Mouse (Mus musculus) monocyte, adult 5-6 weeks (primary cell): ENCODE data around the gene Proser3. TPM values are rescaled to one million over a fixed set of nuclear protein-coding genes. Genes with fewer than 3 reads are reported as not detected.
A peak's percentile ranks its signal among the peaks of the same experiment; 100 is the strongest.
"Not testable (repeated sequence)": the region's sequence is repeated elsewhere in the genome, so short reads cannot be mapped to it uniquely, and the experiment has no call there.

Experiments
- ATAC-seq: fragments of 153-309, 156-312 bp; replicated peaks from 2 replicates; pipeline ENCODE4 v1.8.0; 2017; ENCODE audit warnings: mild to moderate bottlenecking; ENCODE audit not compliant: low TSS enrichment, insufficient number of reproducible peaks, severe bottlenecking, poor library complexity, low FRiP score
- total RNA-seq: library from RNA; stranded (forward); fragments of 200-1000, 200-491, 200-594 nt; gene quantifications from 3 replicates; pipeline ENCODE4 v1.2.3, GENCODE M21; 2017

Gene Proser3
- total RNA-seq, 1 experiment from 2014 or later: 1.7 TPM

GRCm38 (mm10) chr7:30518325-30518724 lies 33.8 kb downstream of the Proser3 start:
- no peak for ATAC-seq

- ATAC-seq: no peak
Measured at GRCm38 (mm10) chr7:30515003-30515760, 36.9 kb downstream of the Proser3 start.

- ATAC-seq: no peak
Measured at GRCm38 (mm10) chr7:30508061-30508460, 44.0 kb downstream of the Proser3 start.

GRCm38 (mm10) chr7:30501159-30501558 lies 50.9 kb downstream of the Proser3 start:
- ATAC-seq: not testable (repeated sequence)

GRCm38 (mm10) chr7:30495506-30496042 lies 56.5 kb downstream of the Proser3 start:
- not testable (repeated sequence) for ATAC-seq

- no peak for ATAC-seq
Measured at GRCm38 (mm10) chr7:30493401-30493931, 58.6 kb downstream of the Proser3 start, which contains the start of gene Prodh2. Gene Prodh2 (plus strand): TSS chr7:30493622.

GRCm38 (mm10) chr7:30492765-30493164 lies 59.3 kb downstream of the Proser3 start:
- ATAC-seq: peak; percentile 52; the same call in 1 of the 2 replicates

- ATAC-seq: no peak
Measured at GRCm38 (mm10) chr7:30490957-30491307, 61.2 kb downstream of the Proser3 start.

- ATAC-seq: no peak
Measured at GRCm38 (mm10) chr7:30490251-30490956, 61.7 kb downstream of the Proser3 start.

Other genes with a start within 250 kb of the Proser3 start
- gene Alkbh6, start 243.6 kb downstream of the Proser3 start, total RNA-seq: 27.8 to 47.4 TPM (median 35.8 TPM) in 3 replicates
- gene Syne4, start 237.5 kb downstream of the Proser3 start, total RNA-seq: 3.0 TPM in 1 of 3 replicates, not detected in the others
- gene E130208F15Rik, start 230.6 kb downstream of the Proser3 start, total RNA-seq: 2.2 to 10.7 TPM (median 8.0 TPM) in 3 replicates
- 11.3 to 13.7 TPM (median 11.5 TPM) in 3 replicates for gene Sdhaf1, start 228.4 kb downstream of the Proser3 start, total RNA-seq
- not detected in 3 replicates for gene Lrfn3, start 189.5 kb downstream of the Proser3 start, total RNA-seq
- 1,651 to 1,754 TPM (median 1,724 TPM) in 3 replicates for gene Tyrobp, start 138.5 kb downstream of the Proser3 start, total RNA-seq
- gene Hcst, start 132.4 kb downstream of the Proser3 start, total RNA-seq: 44.2 to 97.2 TPM (median 67.5 TPM) in 3 replicates
- gene Nfkbid, start 130.6 kb downstream of the Proser3 start, total RNA-seq: 25.9 to 48.3 TPM (median 34.1 TPM) in 3 replicates
- gene Aplp1, start 106.8 kb downstream of the Proser3 start, total RNA-seq: 0.68 TPM in 1 of 3 replicates, not detected in the others
- not detected in 3 replicates for gene Kirrel2, start 94.6 kb downstream of the Proser3 start, total RNA-seq
- gene Nphs1, start 94.0 kb downstream of the Proser3 start, total RNA-seq: not detected in 3 replicates
- gene Prodh2, start 58.7 kb downstream of the Proser3 start, total RNA-seq: not detected in 3 replicates
- 0.97 to 1.5 TPM in 2 of 3 replicates, not detected in the other for gene Arhgap33, start 17.2 kb downstream of the Proser3 start, total RNA-seq
- 0.19 to 2.7 TPM (median 1.5 TPM) in 3 replicates for gene Hspb6, start 121 bp downstream of the Proser3 start, total RNA-seq
- gene Lin37, start 7.5 kb upstream of the Proser3 start, total RNA-seq: 8.1 to 26.1 TPM (median 10.0 TPM) in 3 replicates
- 66.7 to 101 TPM (median 99.2 TPM) in 3 replicates for gene U2af1l4, start 11.0 kb upstream of the Proser3 start, total RNA-seq
- gene Gm49396, start 11.0 kb upstream of the Proser3 start, total RNA-seq: 3.5 to 14.5 TPM (median 11.1 TPM) in 3 replicates
- gene Psenen, start 11.3 kb upstream of the Proser3 start, total RNA-seq: 76.7 to 145 TPM (median 135 TPM) in 3 replicates
- gene Igflr1, start 13.1 kb upstream of the Proser3 start, total RNA-seq: 0.43 TPM in 1 of 3 replicates, not detected in the others
- 15.4 to 44.0 TPM (median 23.8 TPM) in 3 replicates for gene Kmt2b, start 36.4 kb upstream of the Proser3 start, total RNA-seq
- gene Zbtb32, start 46.6 kb upstream of the Proser3 start, total RNA-seq: 8.4 to 30.5 TPM (median 20.6 TPM) in 3 replicates
- gene Upk1a, start 60.5 kb upstream of the Proser3 start, total RNA-seq: 1.1 TPM in 1 of 3 replicates, not detected in the others
- 424 to 540 TPM (median 506 TPM) in 3 replicates for gene Cox6b1, start 73.9 kb upstream of the Proser3 start, total RNA-seq
- gene Etv2, start 83.6 kb upstream of the Proser3 start, total RNA-seq: not detected in 3 replicates
- 63.9 to 74.7 TPM (median 64.6 TPM) in 3 replicates for gene Rbm42, start 98.0 kb upstream of the Proser3 start, total RNA-seq
- 5.6 to 20.3 TPM (median 11.0 TPM) in 3 replicates for gene Haus5, start 112.7 kb upstream of the Proser3 start, total RNA-seq
- gene Pmis2, start 119.3 kb upstream of the Proser3 start, total RNA-seq: not detected in 3 replicates
- not detected in 3 replicates for gene 2200002J24Rik, start 146.6 kb upstream of the Proser3 start, total RNA-seq
- 0.75 TPM in 1 of 3 replicates, not detected in the others for gene Atp4a, start 159.9 kb upstream of the Proser3 start, total RNA-seq
- 14.0 to 17.1 TPM (median 17.0 TPM) in 3 replicates for gene Tmem147, start 177.2 kb upstream of the Proser3 start, total RNA-seq
- 0.85 to 1.9 TPM in 2 of 3 replicates, not detected in the other for gene Gapdhs, start 191.4 kb upstream of the Proser3 start, total RNA-seq
- gene Sbsn, start 199.2 kb upstream of the Proser3 start, total RNA-seq: 2.3 TPM in 1 of 3 replicates, not detected in the others
- not detected in 3 replicates for gene Dmkn, start 211.5 kb upstream of the Proser3 start, total RNA-seq
- gene Krtdap, start 235.6 kb upstream of the Proser3 start, total RNA-seq: not detected in 3 replicates